Mouse (Mus musculus) cortical plate, adult 2 months (tissue): ENCODE results near the gene Irs3. TPM values are rescaled to one million over a fixed set of nuclear protein-coding genes. Genes with fewer than 3 reads are reported as not detected.
"Not testable (repeated sequence)": the region's sequence is repeated elsewhere in the genome, so short reads cannot be mapped to it uniquely, and the experiment has no call there.

ENCODE experiments used
- H3K27ac ChIP-seq: fragments of 200-500 bp; 2 replicates; pipeline ENCODE4 v1.5.1; 2012; ENCODE audit warnings: low read length, control low read depth, inconsistent platforms; ENCODE audit not compliant: insufficient read depth
- H3K4me1 ChIP-seq: fragments of 200-500 bp; 2 replicates; pipeline ENCODE4 v1.6.1; 2011; ENCODE audit warnings: low read length; ENCODE audit not compliant: control insufficient read depth, insufficient read depth
- H3K4me3 ChIP-seq: fragments of 200-500 bp; 2 replicates; pipeline ENCODE4 v1.5.1; 2011; ENCODE audit warnings: mild to moderate bottlenecking, low read length, control low read depth; ENCODE audit not compliant: insufficient read depth
- CTCF ChIP-seq: fragments of 200-500 bp; IDR thresholded peaks from 2 replicates; pipeline ENCODE4 v1.5.1; 2011; ENCODE audit warnings: mild to moderate bottlenecking, control low read depth, low read length; ENCODE audit not compliant: insufficient read depth; ENCODE audit errors: extremely low read depth
- POLR2A ChIP-seq: fragments of 200-500 bp; IDR thresholded peaks from 2 replicates; pipeline ENCODE4 v1.6.1; 2011; ENCODE audit warnings: mild to moderate bottlenecking, low read length, control low read depth; ENCODE audit not compliant: insufficient read depth; ENCODE audit errors: extremely low read depth
- polyA plus RNA-seq: library from polyadenylated mRNA; depleted of rRNA; stranded (reverse); fragments of >200 nt; gene quantifications from 2 replicates; pipeline ENCODE4 v1.2.3, GENCODE M21; 2012

Irs3 gene
- polyA plus RNA-seq, 1 experiment = 0.25 TPM

DNA sequence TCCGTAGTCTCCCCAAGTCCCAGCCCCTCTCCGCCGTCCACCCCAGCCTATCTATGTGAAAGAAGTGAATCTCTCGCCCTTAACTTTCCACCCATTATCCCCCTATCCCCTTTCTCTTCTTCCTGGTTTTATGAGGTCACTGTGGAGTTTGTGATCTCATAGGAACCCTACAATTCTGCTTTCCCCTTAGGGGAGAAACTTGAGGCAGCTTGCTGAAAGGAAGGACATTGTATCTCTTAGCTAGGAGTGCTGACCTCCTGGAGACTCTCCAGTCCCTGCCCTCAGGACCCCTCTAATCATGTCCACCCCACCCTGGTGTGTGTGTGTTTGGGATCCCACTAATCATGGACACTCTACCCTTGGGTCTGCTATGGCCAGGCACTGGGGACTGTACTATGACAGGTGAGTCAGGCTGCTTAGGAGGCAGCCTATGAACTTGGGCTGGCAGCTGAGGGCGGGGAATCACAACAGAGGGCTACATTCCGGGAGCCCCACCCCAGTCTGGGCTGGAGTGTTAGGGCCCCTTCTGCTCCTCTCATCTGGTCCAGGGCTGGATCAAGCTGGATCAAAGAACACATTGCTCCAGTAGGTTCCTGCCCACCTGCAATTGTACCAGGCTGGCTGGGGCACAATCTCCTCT is 15.5 kb downstream of the Irs3 start:
- Histone ChIP-seq H3K4me1 (no peaks in the 10 kb centered on the region), H3K27ac (no peak overlapping the region), H3K4me3 (peak overlapping the region; percentile 90)
- TF ChIP-seq CTCF = no peak
- no peak for TF ChIP-seq POLR2A

DNA sequence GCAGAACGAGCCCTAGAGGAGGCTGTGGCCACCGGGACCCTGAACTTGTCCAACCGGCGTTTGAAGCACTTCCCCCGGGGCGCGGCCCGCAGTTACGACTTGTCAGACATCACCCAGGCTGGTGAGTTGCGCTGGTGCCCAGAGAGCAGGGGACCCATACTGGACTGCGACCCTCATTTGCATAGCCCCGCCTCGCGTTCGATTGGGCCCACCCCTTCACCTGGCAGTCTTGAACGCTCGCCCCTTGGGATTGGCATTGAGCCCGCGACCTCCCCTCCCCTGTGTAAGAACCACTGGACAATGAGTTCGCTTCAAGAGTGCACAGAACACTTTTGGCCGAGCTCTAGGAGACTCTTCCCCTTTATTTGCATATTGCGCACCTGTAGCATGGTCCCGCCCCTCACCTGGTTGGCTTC is 16.2 kb downstream of the Irs3 start:
- H3K4me1 ChIP-seq = no peaks in the 10 kb centered on the region
- H3K4me3 ChIP-seq = peak overlapping the region; percentile 90
- TF ChIP-seq CTCF (no peak), POLR2A (no peak)
- peak overlapping the region; percentile 79 for H3K27ac ChIP-seq

DNA sequence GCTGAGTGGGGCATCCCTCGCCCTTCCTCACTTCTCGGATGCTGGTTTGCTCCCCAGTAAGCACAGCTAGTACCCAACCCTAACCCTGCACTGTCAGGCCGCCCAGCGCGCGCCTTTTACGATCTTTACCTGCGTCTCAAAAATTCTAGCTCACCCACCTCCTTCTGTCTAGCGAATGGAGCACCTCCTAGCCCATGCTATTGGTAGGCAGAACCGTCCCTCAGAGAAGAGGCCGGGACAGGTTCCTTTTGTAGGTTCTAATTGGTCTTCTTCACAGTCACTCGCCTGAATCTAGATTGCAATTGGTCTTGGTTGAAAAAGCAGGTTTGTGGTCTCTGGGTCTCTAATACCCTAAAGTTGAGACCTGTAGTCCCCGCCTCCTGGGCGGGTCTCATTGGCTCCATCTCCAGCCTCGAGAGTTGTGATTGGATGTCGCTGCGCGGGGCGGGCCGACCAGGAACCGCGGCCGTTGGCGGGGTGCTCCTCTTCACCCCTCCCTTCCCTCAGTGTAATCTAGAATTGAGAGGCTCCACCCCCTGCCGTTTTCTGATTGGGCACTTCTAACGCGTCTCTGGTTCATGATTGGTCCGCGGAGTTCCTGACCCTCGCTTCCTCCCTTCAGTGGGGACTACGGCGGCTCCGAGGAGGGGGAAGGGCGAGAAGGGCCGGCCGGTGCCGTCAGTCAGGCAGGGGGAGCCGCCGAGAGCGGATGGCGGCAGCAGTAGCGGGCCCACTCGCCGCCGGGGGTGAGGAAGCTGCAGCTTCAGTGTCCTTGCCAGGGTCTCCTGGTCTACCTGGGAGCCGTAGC is 16.8 kb downstream of the Irs3 start, which contains the start of the genes Fbxo24, Lrch4 and Gm20605:
Gene Fbxo24 (minus strand): TSS at position 505 of the 808 bp plus-strand sequence.
Gene Lrch4 (plus strand): TSS at position 624 of the 808 bp plus-strand sequence.
Gene Gm20605 (plus strand): TSS at position 678 of the 808 bp plus-strand sequence.
- TF ChIP-seq POLR2A (peak; percentile 93), CTCF (no peak)
- peak within 1 kb of the TSS; percentile 79 for H3K27ac ChIP-seq
- H3K4me1 ChIP-seq = no peaks in the 10 kb centered on the region
- peak within 1 kb of the TSS; percentile 90 for H3K4me3 ChIP-seq

DNA sequence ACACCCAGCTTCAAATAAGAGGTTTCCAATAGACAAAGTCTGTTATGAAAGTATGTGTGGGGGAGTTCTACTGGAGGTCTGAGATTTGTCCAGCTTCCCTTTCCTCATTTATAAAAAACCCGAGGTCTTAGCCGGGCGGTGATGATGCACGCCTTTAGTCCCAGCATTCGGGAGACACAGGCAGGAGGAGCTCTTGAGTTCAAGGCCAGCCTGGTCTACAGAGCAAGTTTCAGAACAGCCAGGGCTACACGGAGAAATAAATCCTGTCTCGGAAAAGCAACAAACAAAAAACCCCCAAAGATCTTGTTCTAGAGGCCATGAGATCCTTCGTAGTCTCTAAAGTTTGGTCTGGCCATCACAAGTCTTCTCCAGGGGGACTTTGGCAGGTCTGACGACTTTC is 17.5 kb downstream of the Irs3 start:
- no peaks in the 10 kb centered on the region for H3K4me1 ChIP-seq
- peak overlapping the region; percentile 78 for H3K4me3 ChIP-seq
- peak overlapping the region; percentile 76 for H3K27ac ChIP-seq
- TF ChIP-seq CTCF (no peak), POLR2A (no peak)

- Histone ChIP-seq H3K4me1 (no peaks in the 10 kb centered on the region), H3K4me3 (no peak overlapping the region), H3K27ac (no peak overlapping the region)
- TF ChIP-seq POLR2A (no peak), CTCF (no peak)
Observed at GRCm38 (mm10) chr5:137623937-137624530, 21.5 kb downstream of the Irs3 start.

DNA sequence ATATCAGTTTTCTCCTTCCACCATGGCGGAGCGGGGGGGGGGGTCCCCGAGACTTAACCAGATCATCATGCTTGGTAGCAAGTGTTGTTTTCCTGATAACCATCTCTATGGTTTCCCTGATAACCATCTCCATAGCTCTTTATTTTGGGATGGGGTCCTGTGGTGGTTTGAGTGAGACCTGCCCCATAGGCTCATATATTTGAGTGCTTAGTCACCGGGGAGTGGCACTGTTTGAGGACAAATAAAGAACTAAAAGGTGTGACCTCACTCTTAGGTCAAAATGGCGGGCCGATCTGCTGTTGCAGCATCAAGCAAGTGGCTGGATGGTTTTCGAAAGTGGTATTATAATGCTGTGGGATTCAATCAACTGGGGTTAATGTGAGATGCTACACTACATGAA is 30.2 kb downstream of the Irs3 start:
- Histone ChIP-seq H3K27ac (no peak overlapping the region), H3K4me1 (no peaks in the 10 kb centered on the region), H3K4me3 (no peak overlapping the region)
- no peak for TF ChIP-seq POLR2A
- no peak for TF ChIP-seq CTCF

DNA sequence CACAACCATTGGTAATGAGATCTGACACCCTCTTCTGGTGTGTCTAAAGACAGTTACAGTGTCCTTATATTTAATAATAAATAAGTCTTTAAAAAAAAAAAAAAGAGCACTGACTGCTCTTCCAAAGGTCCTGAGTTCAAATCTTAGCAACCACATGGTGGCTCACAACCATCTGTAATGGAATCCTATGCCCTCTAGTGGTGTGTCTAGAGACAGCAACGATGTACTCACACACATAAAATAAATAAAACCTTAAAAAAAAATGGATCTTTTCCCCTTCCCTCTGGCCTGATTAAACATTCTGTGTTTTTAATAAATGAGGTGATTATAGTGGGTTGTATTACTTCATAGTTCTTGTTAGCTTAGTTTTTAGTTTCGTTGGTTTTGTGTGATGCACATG is 30.6 kb downstream of the Irs3 start:
- not testable (repeated sequence) for H3K4me1 ChIP-seq, H3K27ac ChIP-seq, H3K4me3 ChIP-seq

- no peak within 1 kb of the TSS for H3K4me3 ChIP-seq
- TF ChIP-seq CTCF = no peak
- TF ChIP-seq POLR2A = no peak
- no peaks in the 10 kb centered on the region for H3K4me1 ChIP-seq
- no peak within 1 kb of the TSS for H3K27ac ChIP-seq
Observed at GRCm38 (mm10) chr5:137613550-137613949, 32.0 kb downstream of the Irs3 start, which contains the start of gene Pcolce. Pcolce (minus strand) TSS chr5:137613784.

- Histone ChIP-seq H3K27ac (no peak overlapping the region), H3K4me1 (no peaks in the 10 kb centered on the region), H3K4me3 (no peak overlapping the region)
- TF ChIP-seq POLR2A (no peak), CTCF (no peak)
Observed at GRCm38 (mm10) chr5:137613076-137613475, 32.4 kb downstream of the Irs3 start.

GRCm38 (mm10) chr5:137611245-137611602 is 34.3 kb downstream of the Irs3 start:
- no peaks in the 10 kb centered on the region for H3K4me1 ChIP-seq
- no peak overlapping the region for H3K4me3 ChIP-seq
- H3K27ac ChIP-seq = no peak overlapping the region
- TF ChIP-seq CTCF = no peak
- no peak for TF ChIP-seq POLR2A
